Mouse (Mus musculus) testis, postnatal 14 days (tissue): ENCODE measurements around the gene Apoe.
A peak's percentile ranks its signal among the peaks of the same experiment; 100 is the strongest.
"Not testable (repeated sequence)": the region's sequence is repeated elsewhere in the genome, so short reads cannot be mapped to it uniquely, and the experiment has no call there.

ENCODE experiments used
- DNase-seq: peaks from one replicate; pipeline ENCODE4 v3.0.0; 2021; ENCODE audit warnings: low spot score

Apoe gene

DNA sequence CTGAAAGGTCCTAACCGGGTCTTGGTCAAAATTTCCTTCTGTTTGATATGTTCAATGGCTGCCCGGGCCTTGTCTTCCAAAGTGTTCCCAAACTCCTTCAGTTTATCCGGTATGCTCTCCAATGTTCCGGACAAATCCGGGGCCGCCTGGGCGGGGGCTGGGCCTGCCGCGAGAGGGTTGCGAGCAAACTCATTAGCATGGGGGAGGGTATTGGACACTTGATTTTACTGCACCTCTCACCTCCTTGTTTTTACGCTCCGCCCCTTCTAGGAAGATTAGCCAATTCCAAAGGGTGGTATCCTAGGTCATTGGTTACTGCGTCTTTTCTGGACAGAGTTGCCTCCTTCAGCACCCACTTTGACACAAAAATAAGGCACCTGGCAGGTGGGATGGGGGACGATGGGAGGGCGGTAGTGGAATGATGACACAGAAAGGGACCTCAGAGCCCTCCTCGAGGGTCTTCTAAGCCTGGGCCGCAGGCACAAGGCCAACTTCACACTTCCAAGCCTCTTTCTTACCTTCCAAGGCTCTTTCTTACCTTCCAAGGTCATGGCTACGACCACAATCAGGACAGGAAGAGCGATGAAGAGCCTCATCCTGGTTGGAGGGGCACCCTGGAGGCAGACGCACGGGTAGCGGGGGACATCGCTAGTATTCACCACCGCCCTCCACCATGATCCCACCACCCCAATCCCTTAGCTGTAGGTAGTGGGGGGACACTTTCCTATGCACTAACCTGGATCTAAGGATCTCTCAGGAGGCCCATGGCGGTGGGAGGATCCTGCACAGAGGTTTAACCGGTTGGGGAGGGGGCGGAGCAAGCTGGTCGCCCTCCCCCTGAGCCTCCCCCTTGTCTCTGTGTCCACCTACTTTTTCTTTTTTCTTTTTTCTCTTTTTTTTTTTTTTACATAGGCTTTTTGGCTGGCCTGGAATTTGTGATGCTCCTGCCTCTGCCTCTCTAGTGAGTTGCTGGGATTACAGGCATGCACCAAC is 6.8 kb downstream of the Apoe start, which contains the start of gene Apoc1:
Gene Apoc1 (minus strand): TSS at position 788 of the 993 bp plus-strand sequence.
- DNase-seq, result peak; percentile 52

DNA sequence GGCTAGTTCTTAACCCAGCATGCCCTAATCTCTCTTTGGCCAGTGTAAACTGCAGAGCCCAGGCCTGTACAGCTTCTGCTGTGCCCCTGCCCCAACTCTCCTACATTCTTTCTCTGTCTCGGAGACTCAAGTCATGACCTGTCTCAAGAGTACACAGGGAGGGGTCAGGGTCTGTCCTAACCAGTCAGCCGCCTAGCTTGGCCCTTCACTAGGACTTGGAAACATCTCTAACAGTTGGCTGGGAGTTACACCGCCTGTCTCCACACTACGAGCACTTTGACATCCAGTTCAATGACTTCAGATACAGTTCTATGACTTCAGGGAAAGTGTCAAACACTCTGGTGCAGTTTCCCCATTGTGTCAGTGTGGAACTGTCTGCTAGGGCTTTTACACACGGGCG is 7.6 kb downstream of the Apoe start:
- no peak for DNase-seq

DNA sequence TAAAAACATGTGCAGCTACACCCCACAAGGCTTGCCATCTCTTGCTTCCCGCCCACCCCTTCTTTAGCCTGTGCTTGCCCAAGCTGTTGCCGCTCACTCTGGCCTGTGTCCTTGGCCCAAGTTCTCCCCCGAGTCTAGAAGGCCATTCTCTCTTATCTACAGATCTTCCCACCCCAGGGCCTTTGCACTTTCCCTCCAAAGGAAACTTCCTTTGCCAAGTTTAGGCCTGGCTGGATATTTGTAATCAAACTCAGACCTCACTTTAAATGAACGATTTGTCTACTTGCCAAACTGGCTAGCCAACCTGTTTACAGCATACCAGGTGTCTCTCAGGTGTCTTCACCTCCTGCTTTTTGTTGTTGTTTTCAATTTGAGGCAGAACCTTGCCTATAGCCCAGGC is 8.1 kb downstream of the Apoe start:
- no peak for DNase-seq

DNA sequence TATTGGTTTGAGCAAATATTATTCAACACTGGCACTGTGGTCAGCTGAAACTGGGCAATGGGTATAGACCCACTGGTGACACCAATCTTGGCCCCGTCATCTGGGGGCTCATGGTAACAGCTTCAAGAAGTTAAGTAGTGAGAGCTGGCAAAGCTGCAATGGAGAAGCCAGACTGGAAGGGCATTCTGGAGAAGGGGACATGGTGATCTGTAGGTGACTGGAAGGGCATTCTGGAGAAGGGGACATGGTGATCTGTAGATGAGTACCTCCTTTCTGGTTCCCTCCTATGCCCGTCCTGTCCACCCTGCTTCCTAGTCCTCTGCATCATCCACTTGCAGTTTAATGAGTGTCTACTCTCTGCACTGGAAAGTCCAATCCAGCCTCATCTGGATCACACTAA is 10.4 kb downstream of the Apoe start:
- no peak for DNase-seq

DNA sequence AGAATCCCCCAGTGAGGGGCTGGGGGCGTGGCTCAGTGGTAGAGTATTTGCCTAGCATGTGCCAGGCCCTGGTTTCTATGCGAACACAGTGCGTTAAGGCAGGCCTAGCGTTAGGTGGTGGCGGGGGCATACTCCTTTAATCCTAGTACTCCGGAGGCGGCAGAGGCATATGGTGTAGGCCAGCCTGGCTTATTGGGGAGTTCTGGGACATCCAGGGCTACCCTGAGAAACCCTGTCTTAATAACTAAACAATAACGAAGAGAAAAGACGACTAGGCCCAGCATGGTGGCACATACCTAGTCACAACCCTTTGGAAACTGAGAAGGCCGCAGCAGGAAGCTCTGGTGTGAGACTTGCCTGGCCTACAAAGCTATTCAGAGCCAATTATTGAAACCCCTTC is 10.9 kb downstream of the Apoe start:
- no peak for DNase-seq

DNA sequence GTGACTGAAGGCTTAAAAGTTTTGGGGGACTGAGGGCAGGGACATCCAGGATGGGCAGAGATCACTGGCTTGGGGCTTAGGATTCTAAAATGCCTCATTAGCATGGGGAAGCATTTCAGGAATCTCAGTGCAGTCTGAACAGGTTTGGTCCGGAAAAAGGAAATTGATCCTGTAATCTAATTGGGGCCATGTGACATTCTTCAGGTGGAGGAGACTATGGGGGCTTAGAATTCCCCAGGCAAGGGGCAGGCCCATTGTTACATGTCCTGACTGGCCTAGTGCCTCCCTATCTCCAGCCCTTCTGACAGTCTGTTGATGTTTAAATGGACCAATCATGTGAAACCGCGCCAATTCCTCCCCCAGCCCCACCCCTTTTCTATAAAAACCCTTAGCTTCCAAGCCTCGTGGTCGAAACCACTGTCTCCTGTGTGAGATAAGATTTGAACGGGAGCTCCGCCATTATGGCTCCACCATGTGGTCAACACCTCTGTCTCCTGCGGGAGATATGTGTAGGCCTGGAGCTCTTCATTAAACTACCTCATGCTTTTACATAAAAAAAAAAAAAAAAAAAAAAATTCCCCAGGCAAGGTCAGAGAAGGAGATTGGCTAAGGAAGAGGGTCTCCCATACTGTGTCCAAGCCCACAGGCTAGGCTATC is 11.9 kb downstream of the Apoe start:
- DNase-seq, result not testable (repeated sequence)

DNA sequence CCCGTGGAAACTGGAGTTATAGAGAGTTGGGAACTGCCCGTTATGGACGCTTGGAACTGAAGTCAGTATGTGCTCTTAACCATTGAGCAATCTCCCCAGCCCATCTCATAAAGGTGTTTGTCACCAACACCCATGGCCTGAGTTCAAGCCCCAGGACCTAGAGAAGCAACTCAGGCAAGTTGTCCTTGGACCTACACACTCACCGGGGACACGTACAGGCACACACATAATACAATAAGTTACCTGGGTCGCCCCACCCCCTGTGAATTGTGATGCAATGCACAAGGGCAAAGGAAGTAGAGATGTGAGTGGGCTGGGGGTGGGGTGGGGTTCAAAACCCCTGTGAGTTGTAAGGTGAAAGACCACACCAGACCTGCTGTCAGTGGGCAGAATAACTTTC is 12.5 kb downstream of the Apoe start:
- no peak for DNase-seq

DNA sequence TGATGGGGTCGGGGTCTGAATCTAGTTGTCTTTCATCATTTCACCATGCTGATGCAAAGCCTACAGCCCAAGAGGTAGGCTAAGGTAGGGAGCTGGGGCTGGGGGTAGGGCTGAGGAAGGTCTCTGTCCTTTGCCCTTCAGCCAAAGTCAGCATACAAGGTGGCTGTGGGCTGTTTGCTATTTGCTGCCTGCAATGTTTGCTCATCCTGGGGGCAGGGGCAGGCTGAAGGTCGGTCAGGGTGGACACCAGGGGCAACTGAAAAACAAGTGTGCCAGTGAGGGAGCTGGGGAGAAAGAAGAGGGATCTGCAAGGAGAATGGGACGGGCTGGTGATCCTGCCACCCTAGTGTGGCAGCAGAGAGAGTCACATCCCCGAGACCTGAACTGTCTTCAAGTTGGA is 13.6 kb downstream of the Apoe start:
- no peak for DNase-seq

DNA sequence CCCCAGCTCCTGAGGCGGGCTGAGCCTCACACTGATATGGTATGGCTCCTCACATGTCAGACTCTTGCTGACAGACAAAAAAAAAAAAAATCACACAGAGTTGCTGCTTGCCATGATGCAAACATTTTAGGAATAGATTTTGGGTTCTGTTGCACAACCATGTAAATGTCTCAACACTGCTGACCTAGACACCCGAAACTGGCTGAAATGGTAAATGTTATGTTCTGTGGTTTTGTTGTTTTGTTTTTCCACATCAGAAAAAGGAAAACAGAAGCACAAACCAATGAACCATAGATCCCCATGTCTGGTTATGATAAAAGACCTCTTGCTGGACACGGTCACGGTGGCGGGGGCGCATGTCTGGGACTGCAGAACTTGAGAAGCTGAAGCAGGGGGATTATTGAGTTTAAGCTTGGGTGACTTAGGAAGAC is 15.2 kb downstream of the Apoe start:
- DNase-seq, result no peak

DNA sequence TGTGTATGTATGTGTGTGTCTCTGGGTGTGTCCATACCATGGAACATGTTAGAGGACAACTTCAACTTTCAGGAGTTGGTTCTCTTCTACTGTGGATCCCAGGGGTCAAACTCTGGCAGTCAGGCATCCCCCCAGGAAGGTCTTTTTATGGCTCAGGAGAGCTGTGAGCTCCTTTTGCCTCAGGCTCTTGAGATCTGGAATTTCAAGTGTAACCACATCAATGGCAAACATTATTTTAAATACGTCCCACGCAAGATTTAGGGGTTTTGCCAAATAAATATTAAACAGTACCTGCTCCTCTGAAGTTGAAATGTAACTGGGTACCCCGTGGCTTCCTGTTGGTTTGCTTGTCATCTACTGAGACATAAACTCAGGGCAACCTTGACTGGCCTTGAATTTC is 16.0 kb downstream of the Apoe start:
- no peak for DNase-seq

DNA sequence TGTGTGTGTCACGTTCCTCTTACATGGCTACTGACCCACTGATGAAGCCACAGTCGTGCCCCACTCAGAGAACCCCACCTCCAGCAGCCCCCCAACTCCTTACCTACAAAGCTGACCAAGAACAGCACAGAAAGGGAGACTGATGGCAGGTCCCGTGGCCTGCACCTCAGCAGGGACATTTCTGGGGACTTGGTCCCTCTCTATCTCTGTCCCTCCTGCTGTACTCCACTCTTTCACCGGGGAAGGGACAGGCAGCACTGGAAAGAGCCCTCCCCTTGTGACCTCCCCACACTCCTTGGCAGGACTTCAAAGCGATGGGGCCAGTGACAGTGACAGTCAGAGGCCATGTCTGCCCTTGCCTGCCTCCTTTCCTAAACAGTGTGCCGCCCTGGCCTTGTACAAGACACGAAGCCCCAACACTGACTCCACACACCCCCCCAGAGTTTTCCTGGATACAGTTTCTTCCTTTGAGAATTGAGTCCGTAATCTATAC is 17.7 kb downstream of the Apoe start, which contains the start of the genes Gm44805 and Apoc4:
Gene Gm44805 (minus strand): TSS at position 222 of the 493 bp plus-strand sequence.
Gene Apoc4 (minus strand): TSS at position 278 of the 493 bp plus-strand sequence.
- DNase-seq, result no peak

DNA sequence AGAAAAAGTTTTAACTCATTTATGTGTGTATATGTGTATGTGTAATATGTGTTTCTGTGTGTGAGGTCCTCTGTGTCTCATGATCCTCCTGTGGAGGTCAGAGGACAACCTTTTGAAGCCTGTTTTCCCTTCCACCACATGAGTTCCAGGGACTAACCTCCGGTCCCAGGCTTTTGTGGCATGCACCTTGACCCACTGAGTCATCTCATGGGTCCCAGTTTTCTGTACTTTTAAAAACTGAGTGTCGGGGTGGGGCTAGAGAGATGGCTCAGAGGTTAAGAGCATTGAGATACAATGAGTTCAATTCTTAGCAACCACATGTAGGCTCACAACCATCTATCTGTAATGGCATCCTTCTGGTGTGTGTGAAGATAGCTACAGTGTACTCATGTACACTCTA is 18.3 kb downstream of the Apoe start:
- no peak for DNase-seq

DNA sequence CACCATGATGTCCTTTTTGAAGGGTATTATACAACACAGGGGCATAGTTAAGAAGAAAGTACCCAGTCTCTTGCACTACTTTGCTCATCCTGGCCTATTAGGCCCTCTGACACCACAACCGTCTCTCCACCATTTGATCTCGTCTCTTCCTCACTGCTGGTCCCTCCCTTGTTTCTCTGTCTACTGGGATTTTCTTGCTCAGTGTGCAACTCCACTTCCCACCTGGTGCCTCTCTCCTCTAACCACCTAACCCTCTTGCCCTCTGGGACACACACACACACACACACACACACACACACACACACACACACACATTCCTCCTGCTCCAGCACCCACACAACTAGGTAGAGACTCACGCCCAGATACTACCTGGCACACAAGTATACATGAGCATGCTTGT is 20.1 kb downstream of the Apoe start:
- DNase-seq, result no peak

DNA sequence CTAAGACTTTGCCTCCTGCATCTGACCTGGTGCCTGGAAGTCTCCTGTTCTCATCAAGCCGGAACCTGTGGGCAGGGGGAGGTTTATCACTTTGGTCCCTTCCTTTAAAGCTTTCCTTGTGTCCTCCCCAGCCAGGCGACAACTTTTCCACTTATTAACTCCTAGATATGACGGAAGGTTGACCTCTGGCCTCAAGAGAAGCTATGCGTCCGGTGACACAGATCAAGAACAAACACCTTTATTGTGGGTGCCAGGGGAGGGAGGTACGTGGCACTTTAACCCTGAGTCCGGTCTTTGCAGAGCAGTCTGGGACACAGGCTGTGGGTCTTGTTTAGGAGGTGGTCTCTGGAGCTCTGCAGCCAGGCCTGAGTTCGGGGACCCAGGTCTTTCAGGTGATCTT is 21.1 kb downstream of the Apoe start, which contains the start of gene Apoc2:
Gene Apoc2 (minus strand): TSS at position 70 of the 400 bp plus-strand sequence.
- DNase-seq, result no peak

DNA sequence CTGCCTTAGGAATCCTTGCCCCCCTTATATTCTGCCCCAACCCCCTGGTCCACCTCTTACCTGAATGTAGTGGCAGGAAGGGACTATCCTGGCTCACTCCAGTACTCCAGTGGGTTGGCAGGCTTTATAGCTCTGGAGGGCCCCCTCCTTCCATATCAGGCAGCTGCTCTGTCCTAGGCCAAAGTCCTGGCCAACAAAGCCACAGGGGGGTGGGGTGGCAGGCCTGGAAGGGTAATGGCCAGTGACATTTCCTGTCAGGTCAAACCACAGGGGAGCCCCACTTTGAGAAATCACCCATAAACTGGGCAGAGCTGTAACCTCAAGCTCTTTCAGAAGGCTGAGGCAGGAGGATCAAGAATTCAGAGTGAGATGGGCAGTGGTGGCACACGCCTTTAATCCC is 22.3 kb downstream of the Apoe start:
- peak; percentile 76 for DNase-seq

DNA sequence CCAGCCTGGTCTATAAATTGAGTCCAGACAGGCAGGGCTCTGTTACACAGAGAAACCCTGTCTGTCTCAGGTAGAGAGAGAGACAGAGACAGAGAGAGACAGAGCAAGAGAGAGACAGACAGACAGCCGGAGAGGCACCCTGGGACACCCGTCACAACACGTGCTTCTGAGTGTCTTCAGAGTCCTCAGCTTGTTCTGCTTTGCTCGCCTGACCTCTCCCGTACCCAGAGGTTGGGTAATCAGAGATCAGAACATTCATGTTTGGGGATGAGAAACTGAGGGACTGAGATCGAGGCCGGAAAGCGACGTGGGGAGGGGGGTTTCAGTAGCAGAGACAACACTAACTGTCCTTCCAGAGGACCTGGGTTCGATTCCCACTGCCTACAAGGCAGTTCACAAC is 23.2 kb downstream of the Apoe start:
- DNase-seq, result no peak

DNA sequence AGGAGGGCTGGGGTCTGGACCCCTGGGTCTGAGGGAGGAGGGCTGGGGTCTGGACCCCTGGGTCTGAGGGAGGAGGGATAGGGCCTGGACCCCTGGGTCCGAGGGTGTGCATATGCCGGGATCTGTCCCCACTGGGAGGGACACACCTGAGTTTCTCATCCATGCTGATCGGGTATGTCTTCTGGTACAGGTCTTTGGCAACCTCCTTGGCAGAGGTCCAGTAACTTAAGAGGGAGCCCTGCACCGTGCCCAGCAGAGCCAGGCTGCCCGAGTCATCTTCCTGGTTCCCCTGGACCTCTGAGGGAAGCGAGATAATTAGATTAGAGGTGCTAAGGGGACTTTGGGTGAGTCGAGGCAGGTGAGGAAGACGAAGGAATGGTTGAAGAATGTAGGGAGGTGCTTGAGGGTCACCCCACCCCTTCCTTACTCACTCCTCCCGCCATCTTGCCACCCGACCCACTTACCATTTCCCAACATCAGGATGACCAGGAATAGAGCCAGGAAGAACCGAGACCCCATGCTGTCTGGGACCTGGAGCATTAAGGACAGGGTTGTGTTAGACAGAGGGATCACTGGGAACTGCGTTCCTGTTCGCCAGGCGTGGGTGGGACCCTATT is 25.8 kb downstream of the Apoe start:
- DNase-seq, result no peak

DNA sequence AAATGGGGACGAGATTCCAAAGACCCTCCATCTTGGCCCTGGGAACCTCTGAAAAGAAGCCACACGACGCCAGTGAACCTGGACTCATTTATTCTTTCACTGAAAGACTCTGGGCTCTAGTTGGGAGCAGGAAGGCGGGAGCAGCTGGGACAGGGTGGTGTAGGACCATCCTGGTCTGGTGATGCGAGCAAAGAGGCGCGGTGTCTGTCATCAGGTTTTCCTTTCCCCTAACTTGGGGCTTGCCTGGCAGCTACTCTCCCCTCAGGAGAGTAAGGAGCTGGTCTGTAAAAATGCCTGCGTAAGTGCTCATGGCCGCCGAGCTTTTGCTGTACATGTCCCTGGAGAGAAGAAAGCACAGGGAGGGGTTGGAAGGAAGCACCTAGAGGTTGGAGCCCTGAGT is 27.5 kb downstream of the Apoe start:
- no peak for DNase-seq

DNA sequence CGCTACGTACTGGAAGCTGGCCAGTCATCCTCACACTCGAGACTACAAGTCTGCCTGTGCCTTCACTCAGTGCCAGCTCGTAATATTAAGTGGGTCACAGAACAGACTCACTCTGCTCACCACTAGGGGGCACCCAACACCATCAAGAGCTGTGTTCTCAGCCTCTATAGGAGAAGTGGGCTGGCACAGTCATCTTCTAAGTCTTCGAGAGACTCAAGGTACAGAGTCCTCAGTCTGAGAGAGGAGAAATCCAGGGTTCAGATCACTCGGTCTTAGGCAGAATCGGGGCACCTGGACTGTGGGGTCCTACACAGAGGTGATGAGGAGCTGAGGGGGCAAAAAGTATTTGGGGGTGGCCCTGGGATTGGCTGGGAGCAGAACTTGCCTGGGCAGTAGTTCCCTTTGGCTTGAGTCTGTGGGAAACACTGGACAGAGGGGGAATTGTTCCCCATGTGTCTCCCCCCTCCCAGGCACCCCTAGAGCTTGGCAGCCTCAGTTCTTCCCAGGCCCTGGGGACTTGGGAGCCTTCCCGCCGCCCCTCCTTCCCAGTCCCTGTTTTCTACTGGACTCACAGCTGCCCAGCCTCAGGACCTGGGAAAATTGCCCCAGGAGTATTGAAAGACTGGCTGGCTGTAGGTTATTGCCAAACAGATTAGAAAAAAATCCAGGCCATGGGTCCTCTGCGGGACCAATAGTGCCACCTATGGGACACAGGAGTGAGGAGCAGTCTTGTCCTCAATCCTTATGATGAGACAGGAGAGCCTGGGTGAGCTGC is 29.9 kb downstream of the Apoe start:
- DNase-seq, result peak; percentile 84

DNA sequence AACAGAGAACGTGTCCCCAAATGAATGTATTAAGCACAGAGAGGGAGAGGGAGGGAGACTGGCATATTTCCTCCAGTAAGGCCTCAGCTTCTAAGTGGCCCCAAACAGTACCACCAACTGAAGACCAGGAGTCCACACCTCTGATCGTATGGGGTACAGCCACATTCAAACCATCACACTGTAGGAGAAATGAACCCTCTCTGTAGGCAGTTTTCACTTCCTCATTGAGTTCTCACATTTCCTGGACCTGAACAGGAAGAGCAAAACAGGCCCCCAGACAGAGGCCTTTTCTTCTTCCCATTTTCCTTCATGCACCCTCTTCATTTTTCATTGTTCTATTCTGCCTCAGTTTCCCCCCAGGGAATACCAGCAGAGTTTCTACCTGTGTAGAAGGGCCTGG is 31.6 kb downstream of the Apoe start:
- no peak for DNase-seq

DNA sequence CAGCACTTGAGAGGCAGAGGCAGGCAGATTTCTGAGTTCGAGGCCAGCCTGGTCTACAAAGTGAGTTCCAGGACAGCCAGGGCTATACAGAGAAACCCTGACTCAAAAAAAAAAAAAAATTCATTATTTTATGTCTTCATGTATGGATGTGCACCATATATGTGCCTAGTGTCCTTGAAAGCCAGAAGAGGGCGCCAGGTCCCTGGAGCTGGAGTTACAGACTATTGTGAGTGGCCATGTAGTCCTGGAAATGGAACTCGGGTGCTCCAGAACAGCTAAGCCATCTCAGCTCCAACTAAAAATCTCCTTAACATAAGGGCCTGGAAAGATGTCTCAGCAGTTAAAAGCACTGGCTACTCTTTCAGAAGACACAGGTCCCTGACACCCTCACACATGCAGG is 32.2 kb downstream of the Apoe start:
- DNase-seq, result no peak
